Mouse (Mus musculus) adrenal gland, postnatal 14 days (tissue): ENCODE data around the gene Nacc2. TPM values are rescaled to one million over a fixed set of nuclear protein-coding genes. Genes with fewer than 3 reads are reported as not detected.

Source experiments
- DNase-seq: peaks from one replicate; pipeline ENCODE4 v3.0.0; 2021; ENCODE audit warnings: mixed read lengths
- total RNA-seq: library from RNA; stranded (reverse); gene quantifications from 2 replicates; pipeline ENCODE4 v1.2.3, GENCODE M21; 2021

Gene Nacc2
- total RNA-seq, 1 experiment from 2014 or later = 25.9 TPM

DNA sequence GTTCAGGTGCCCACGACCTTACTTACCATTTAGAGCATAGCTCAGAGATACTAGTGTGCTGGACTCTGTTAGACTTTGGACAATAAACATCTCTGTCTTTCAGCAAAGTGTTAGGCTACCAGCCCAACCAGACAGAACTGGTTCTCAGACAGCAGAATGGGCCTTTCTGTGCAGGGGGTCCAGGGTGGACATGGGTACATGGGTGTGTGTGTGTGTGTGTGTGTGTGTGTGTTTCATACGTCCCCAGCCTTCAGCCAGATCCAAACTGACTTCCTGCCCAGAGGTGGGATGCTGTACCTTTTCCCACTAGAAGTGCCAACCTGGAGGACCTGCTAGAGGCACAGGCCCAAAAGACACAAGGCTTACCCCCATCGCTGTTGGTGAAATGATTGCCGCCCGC is 23.8 kb downstream of the Nacc2 start:
- DNase-seq = peak; percentile 2

DNA sequence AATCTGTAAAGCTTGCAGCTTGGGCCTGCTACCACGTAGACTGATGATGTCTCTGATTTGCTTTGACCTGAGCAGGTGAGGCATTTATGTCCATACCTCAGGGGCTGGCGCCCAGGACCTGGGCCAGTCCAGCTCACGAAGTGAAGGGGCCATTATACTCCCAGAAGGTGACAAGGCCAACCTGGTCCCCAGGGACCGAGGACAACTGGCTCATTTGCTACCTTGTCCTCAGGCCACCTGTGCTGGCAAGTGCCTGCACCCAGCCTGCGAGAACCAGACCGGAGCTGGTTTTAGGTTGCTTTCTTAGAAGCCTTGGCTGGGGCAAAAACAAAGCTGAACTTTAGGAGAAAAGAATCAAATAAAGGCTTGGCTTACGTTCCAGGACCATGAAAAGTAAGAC is 29.1 kb downstream of the Nacc2 start:
- DNase-seq = no peak

DNA sequence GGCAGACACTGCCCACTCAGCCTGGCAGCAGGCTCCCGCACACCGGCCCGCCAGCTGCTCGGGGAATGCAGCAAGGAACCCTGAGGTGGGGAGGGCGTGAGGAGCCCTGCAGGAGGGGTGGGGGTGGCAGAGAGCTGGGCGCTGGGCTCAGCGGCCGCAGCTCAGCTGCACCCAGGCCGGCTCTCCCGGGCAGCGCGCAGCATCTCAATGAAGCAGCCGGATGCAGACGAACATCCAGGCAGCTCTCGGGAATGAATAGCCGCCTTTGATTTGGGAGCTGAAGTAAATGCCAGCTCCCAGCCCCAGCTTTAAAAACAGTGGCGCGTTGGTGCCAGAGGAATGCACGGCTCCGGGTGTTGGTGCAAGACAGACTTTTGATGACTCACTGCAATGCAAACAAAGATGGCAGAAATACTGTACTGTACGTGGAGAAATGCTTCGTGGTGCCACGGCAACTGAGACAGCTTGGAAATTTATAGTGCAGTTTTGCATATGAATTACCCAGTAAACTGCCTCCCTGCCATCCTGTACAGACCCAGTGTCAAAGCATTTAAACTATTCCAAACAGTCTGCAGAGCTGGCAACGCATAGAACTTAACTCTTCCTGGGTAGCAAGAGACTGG is 31.1 kb downstream of the Nacc2 start:
- peak; percentile 41 for DNase-seq

DNA sequence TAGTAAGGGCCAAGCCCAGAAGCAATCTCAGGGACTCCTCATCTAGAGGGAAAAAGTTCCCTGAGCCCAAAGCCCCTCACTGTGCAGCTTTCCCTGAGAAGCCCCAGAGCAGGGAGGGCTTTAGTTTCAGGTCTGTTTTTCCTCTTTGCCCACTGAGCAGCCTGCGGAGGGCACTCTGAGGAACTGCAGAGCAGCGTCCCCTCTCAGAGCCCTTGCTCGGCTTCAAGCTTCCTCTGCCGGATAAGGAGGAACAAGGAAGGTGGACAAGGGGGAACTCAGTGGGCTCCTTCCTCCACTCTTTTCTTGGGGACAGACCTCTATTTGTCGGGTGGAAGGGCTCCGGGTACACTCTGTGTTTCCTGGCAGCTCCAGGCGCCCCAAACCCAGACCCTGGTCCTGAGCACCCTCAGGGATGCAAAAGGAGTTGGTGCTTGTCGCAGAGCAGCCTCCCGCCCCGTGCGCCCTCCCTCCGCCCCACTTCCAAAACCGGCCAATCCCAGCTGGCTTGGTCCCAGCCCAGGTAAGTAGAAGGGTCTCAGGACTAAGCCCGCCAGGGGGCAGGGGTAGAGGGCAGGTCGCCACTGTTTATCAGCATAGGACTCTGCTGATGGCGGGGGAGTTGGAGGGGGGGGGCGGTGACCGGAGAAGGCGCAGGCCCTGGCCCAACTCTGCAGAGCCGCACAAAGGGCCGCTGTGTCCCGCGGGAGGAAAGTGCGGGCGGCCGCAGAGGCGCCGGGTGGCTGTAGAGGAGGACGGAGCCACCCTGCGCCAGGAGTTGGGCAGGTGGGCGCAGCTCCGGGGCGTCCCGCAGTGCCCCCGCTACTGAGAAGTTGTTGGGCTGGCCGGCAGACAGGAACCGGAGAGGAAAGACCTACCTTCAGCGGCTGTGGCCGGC is 31.9 kb downstream of the Nacc2 start:
- DNase-seq = peak; percentile 21

DNA sequence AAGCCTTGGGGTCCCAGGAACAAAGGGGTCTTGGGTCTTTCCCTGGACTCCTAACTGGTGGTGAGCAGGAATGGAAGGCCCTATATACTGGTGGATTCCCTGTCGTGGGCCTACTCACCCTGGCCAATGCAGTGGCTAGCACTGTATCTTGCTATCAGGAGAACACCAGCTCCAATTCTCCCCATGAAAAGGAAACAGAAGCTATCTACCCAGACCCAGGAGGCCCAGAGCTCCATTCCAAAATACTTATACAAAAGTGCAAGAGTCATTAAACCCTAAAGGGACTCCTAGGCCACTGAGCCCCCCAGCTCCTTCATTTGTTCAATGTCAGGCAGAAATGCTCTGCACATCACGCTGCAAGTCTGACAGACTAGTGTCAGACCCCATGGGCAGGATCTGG is 34.0 kb downstream of the Nacc2 start:
- no peak for DNase-seq

DNA sequence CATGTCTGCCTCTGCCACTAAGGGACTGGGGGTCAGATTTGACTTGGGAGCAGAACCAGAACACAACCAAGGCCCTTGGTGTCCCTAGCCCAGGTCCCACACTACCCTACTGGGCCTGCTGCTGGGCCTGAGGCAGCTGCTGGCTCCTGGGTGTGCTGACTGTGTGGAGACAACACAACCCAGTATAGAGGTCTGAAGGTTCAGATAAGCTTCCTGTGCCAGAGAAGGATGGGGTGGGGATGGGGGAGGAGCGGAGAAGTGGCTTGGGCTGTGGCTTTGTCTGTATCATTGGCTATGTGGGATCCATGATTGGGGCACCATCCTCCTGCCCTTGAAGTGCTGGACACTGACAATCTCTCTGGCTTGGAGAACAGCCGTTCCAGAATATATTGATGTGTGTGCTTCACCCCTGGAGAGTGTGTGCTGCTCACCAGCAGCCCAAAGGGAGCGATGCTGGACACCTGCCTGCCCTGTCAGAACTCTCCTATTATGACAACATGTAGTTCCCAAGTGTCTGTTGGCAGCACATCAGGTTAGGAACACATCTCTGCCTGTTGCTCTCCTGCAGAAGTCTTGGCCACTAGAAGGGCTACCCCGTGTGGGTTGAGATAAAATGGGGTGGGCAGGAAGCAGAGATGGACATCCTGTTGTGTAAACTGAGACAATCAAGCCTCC is 36.0 kb downstream of the Nacc2 start:
- DNase-seq = no peak

DNA sequence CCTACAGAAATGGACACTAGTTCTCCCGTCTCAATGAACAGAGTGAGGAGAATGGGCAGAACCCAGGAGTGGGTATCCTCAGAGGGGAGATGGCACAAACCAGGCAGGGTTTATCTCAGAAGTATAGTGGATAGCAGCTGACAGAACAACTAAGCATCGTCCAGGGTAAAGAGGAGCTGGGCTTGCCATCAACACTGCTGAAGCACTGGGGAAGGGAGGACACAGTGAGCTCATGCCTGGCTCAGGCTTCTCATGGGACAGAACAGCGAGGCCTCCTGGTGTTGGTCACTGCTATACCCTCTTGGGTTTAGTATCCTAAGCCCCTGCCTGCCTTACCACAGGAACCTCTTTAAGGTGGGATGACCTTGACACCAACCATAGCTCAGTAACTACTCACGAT is 36.5 kb downstream of the Nacc2 start:
- no peak for DNase-seq

DNA sequence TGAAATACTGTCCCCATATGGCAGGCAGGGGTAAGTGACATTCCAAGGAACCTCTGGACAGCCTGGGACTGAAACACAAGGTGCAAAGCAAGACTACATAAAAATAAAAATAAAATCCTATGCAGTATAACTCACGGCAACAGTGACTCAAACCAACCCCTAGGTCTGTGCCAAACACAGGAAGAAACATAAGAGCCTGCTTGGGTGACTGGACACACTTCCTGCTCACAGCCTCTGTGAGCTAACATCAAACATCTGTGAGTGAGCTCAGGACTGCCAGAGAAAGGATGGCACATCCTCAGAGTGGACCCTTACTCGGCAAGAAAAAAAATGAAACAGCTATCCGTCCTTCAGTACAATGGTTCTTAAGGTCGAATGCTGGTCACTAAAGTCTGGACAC is 40.1 kb downstream of the Nacc2 start:
- DNase-seq = no peak

DNA sequence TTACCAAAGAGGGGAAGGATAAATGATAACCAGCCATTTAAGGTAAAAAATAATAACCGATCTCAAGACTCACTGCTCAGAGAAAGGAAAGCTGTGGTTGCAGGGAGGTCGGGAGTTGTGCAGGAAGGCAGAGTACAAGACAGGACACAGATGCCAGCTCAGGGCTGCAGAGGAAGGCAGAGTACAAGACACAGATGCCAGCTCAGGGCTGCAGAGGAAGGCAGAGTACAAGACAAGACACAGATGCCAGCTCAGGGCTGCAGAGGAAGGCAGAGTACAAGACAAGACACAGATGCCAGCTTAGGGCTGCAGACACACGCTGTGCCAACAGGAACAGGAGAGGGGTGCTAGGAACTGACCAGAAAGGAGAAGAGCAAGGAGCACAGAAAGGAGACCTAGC is 42.2 kb downstream of the Nacc2 start:
- no peak for DNase-seq

DNA sequence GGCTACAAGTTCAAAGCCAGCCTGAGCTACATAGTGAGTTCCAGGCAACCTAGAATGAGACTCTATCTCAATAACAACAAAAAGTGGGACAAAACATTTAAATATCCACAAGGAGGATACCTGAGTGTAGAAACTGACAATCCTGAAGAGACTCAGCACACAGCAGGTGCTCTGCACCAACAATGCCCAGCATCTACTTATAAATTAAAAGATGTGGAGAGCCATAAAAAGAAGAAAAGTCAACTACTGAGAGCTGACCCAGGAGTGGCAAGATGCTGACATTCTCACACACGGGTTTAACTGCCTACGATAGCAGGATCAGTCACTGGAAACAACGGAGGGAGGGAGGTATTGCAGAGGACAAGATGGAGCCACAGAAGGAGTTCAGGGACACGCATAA is 43.6 kb downstream of the Nacc2 start:
- DNase-seq = no peak

DNA sequence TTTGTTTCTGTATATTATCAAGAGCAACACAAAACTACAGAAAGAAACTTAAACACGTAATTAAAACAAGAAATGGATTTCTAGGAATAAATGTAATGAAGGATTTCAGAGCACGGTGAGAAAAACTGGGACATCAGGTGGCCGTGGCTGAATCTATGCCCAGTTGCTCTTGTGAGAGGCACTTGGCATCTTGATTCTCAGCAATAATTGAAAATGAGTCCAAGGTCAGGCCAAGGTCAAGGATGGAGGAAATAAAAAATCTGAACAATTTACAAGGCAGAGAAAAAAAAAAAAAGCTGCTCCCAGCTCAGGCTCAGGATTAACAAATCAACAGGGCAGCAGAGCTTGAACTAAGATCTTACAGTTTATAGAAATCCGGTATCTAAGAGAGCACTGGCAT is 46.0 kb downstream of the Nacc2 start:
- no peak for DNase-seq

DNA sequence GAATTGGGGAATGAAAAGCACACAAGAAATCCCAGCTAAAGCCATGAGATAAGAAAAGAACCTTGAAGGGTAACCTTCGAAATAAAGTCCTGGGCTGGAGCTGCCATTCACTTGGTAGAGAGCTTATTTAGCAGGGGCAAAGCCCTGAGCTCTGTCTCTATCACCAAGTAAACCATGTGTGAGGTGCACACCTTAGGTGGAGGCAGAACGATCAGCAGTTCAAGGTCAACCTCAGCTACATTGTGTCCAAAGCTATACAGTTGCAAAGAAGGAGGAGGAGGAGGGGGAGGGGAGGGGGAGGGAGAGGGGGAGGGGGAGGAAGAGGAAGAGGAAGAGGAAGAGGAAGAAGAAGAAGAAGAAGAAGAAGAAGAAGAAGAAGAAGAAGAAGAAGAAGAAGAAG is 46.9 kb downstream of the Nacc2 start:
- no peak for DNase-seq

DNA sequence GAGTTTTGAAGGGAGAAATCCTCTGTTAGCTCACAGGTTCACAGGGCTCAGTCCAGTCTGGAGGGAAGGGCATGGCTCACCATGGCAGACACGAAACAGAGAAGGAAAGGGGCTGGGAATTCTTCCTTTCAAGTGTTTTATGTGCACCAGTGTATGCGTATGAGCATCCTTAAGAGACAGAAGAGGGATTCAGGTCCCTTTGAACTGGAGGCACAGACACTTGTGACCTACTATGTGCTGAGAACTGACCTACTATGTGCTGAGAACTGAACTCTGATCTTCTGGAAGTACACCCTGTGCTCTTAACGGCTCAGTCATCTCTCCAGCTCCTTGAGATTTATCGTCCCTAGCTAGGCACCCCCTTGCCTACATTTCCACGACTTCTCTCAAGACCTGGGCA is 48.5 kb downstream of the Nacc2 start:
- no peak for DNase-seq

DNA sequence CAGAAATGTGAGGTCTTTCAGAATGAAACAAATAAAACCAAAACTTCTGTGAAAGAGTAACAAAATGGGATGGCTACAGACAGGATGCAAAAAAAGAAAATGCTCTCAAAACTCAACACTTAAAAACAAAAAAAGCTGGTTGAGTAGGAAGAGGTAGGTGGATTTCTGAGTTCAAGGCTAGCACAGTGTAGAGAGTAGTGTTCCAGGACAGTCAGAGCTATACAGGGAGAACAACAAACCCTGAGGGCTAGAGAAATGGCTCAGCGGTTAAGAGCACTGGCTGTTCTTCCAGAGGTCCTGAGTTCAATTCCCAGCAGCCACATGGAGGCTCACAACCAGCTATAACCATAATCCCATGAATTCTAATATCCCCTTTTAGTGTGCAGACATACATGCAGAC is 54.4 kb downstream of the Nacc2 start:
- no peak for DNase-seq

DNA sequence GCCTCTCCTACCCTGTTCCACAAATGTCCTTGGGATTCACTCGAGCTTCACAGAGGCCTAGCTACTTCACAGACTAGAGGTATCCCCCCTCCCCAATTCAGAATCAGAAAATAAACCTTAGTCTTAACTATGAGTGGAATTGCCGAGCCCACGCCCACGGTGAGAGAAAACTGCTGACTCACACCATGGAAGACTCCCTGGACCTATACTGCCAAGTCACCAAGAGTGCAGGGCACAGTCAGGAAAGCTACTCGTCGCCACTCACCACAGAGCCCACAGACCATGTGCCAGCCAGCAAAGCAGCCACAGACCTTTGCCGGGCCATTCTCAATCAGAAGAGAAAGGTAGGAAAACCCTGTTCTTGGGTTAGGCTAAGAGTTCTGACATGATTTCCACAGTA is 54.8 kb downstream of the Nacc2 start:
- no peak for DNase-seq

DNA sequence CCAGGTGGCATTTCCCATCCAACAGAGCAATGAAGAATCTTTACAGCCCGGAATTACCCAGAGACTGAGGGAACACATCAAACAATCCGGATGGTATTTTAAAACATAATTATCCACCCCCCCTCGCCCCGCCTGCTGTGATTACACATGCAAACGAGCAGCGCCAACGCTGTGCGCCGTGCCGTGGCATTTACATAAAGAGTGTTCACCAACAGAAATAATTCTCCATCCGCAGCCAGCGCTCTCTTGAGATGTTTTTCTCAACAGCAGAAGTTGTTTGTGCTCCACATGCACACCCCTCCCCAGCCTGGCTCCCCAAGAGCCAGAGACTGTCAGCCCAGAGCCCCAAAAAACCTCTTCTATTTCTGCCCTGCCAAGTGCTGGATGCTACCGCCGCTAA is 56.5 kb downstream of the Nacc2 start:
- DNase-seq = no peak

DNA sequence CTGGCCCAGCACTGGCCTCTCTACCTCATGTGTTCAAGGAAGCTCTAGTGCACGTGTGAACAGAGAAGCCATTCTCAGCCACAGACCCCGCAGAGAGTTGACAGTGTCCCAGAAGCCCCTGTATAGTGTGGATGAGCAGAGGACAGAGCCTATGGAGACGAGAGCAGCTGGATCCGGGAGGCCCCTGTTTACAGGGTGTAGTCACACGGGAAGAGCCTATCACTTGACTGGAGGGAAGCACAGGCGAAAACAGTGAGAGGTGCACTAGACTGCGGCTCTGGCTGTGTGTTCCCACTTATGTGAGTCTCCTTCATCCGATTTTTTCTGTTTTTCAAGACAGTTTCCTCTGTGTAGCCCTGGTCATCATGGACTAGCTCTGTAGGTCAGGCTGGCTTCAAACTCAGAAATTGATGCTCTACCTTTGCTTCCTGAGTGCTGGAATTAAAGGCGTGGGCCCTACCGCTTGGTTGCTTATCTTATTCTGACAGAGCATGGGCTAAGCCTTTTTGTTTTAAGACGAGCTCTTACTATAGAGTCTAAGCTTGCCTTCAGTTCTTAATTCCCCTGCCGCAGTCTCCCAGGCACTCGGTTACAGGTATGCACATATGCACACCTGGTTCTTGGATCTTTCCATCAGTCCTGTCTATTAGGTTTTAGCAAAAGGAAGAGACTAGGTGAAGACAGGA is 60.1 kb downstream of the Nacc2 start:
- DNase-seq = no peak

DNA sequence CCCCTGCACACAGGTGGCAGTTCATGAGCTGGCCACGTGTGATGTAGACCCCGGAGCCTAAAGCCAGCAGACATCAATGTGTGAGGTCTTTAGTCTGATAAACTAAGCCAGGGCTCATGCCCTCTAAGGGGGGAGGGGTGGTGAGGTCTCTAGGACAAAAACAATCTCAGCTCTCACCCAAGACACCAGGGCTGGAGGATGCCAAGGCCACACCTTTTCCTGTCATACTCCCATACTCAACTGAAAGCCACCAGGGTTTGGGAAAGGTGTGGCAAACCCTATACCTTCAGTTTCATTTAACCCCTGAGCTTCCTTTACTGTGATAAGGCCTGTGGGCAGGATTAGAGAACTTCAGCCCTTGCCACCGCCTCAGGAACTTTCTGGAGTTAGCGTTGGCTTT is 60.8 kb downstream of the Nacc2 start:
- DNase-seq = no peak

DNA sequence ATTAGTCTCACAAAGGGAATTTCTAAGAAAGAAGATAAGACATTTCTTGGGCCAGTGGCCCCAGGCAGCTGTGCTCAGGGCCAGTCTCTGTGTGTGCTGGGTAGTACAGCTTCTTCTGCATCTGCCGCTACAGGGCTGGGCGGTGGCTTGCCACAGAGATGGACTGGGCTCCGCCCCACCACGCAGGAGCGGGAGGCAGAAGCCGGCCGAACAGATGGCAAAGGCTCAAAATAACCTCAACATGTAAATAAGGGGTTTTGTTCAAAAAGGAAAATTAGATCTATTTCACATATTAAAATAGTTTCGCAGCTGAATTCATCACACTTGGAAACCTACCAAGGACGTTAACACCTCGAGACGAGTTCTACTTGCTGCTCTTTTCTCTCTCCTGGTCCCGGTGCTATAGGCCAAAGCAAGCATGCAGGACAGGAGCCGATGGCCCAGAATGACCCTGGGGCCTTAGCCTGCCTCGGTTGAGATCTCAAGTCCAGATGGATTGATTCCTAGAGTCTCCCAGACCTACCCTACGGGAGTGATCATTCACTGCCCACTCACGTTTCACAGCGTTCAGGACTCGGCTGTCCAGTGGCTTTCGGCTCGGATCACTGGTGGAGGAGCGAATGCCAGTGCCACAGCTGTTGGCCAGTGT is 61.9 kb downstream of the Nacc2 start:
- no peak for DNase-seq

DNA sequence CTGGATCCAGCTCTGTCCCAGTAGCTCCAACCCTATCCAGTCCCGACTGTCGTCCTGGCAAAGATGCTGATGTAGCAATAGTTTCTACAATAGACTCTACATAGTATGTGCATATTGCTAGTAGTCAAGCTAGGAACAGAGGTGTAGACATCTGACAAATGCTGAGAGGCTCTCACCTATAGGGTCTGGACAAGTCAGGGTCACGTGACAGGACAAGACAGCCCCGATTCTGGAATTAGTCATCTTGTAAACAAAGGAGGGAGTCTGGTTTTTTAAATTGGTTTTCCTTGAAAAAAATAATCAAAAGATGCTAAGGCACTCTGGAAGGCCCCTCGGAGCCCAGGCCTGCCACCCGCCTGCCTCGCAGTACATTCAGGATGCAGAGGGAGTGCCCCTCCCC is 66.0 kb downstream of the Nacc2 start:
- no peak for DNase-seq

DNA sequence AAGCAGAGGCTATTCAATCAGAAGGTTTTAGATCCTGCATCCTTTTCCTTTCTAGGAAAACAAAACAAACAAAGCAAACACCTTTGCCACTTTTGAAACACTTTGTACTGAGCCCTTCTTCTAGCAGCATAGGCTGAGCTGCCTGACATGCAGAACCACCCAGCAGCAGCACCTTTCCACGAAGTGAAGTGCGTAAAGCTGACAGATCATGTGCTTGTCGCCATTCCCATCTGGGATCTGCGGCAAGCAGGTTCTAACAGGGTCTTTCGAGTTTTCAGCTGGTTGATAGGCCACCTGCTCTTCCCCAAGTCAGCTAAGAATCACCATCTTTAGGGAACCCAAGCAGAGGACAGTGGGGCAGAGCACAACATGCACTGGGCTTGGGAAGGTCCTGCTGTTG is 66.8 kb downstream of the Nacc2 start:
- no peak for DNase-seq

DNA sequence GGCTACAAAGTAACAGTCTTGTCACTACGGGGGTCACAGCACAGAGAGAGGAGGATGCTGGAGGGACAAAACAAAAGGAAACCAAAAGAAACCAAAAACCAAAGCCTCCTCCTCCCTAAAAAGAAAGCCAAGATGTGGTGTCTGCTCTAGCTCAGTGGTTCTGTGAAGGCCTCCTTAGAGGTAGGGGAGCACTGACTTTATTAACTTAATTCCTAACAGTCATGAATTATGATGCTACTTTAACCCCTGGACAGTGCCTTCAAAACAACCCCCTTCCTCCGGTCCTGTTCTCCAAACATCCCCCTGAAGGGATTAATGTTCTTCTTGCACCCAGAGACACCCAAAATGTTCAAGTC is 67.3 kb downstream of the Nacc2 start:
- no peak for DNase-seq
